Mouse (Mus musculus) thymus, postnatal 10 days (tissue): Measurements from ENCODE around the gene Tmc3.
A peak's percentile ranks its signal among the peaks of the same experiment; 100 is the strongest.

Source experiments
- DNase-seq, 2 experiments: peaks; one replicate each; pipeline ENCODE4 v3.0.0; 2021; ENCODE audit warnings: low spot score in 2 of 2

Gene Tmc3

GRCm38 (mm10) chr7:83584639-83585471 lies at the start of gene Tmc3:
TSS of gene Tmc3 (plus strand) at chr7:83584927.
- DNase-seq: no peak

GRCm38 (mm10) chr7:83541536-83542169 lies 43.1 kb upstream of the Tmc3 start:
- no peak for DNase-seq

- DNase-seq: no peak
These were observed 35.9 kb upstream of the Tmc3 start for GRCm38 (mm10) chr7:83548686-83549352.

GRCm38 (mm10) chr7:83549353-83549774 lies 35.4 kb upstream of the Tmc3 start:
- DNase-seq: no peak

- peak in 1 of 2 experiments; percentile 19 for DNase-seq
These were observed 34.7 kb upstream of the Tmc3 start for GRCm38 (mm10) chr7:83549951-83550407.

- DNase-seq: no peak
These were observed 30.2 kb upstream of the Tmc3 start for GRCm38 (mm10) chr7:83554477-83554876.

GRCm38 (mm10) chr7:83556488-83556887 lies 28.2 kb upstream of the Tmc3 start:
- no peak for DNase-seq

- DNase-seq: no peak
These were observed 25.9 kb upstream of the Tmc3 start for GRCm38 (mm10) chr7:83558741-83559280.

GRCm38 (mm10) chr7:83559495-83559894 lies 25.2 kb upstream of the Tmc3 start:
- no peak for DNase-seq

GRCm38 (mm10) chr7:83561849-83562248 lies 22.9 kb upstream of the Tmc3 start:
- DNase-seq: no peak

- DNase-seq: no peak
These were observed 20.0 kb upstream of the Tmc3 start for GRCm38 (mm10) chr7:83564635-83565291.

- no peak for DNase-seq
These were observed 18.8 kb upstream of the Tmc3 start for GRCm38 (mm10) chr7:83565976-83566375.

- peak; percentile 4 to 44 for DNase-seq
These were observed 16.8 kb upstream of the Tmc3 start for GRCm38 (mm10) chr7:83567841-83568500.

GRCm38 (mm10) chr7:83568815-83569214 lies 15.9 kb upstream of the Tmc3 start:
- no peak for DNase-seq

- no peak for DNase-seq
These were observed 15.3 kb upstream of the Tmc3 start for GRCm38 (mm10) chr7:83569436-83569835.

GRCm38 (mm10) chr7:83571077-83571476 lies 13.7 kb upstream of the Tmc3 start:
- DNase-seq: no peak

- DNase-seq: no peak
These were observed 12.8 kb upstream of the Tmc3 start for GRCm38 (mm10) chr7:83571901-83572300.

GRCm38 (mm10) chr7:83572451-83572850 lies 12.3 kb upstream of the Tmc3 start:
- DNase-seq: no peak

- DNase-seq: no peak
These were observed 3.8 kb upstream of the Tmc3 start for GRCm38 (mm10) chr7:83580946-83581345.

GRCm38 (mm10) chr7:83594056-83594455 lies 9.3 kb downstream of the Tmc3 start:
- no peak for DNase-seq

- no peak for DNase-seq
These were observed 12.3 kb downstream of the Tmc3 start for GRCm38 (mm10) chr7:83597063-83597462.
